Mouse (Mus musculus): ENCODE measurements around the gene Spocd1.

Gene Spocd1

GRCm38 (mm10) chr4:129918464-129918863 lies 10.6 kb upstream of the Spocd1 start:
- no peak for DNase-seq (ENCODE audit: low read depth)

- DNase-seq (ENCODE audit: low read depth) = no peak
These were observed 10.1 kb upstream of the Spocd1 start for GRCm38 (mm10) chr4:129918901-129919300.

GRCm38 (mm10) chr4:129920542-129921313 lies 8.3 kb upstream of the Spocd1 start:
- DNase-seq (ENCODE audit: low read depth) = no peak

GRCm38 (mm10) chr4:129921314-129921587 lies 7.8 kb upstream of the Spocd1 start:
- DNase-seq (ENCODE audit: low read depth) = no peak

- no peak for DNase-seq (ENCODE audit: low read depth)
These were observed 4.9 kb upstream of the Spocd1 start for GRCm38 (mm10) chr4:129924143-129924542.

- DNase-seq (ENCODE audit: low read depth) = no peak
These were observed 4.4 kb upstream of the Spocd1 start for GRCm38 (mm10) chr4:129924694-129925093.

GRCm38 (mm10) chr4:129926544-129926943 lies 2.5 kb upstream of the Spocd1 start:
- DNase-seq (ENCODE audit: low read depth) = peak; percentile 38

GRCm38 (mm10) chr4:129927091-129927490 lies 2.0 kb upstream of the Spocd1 start:
- no peak for DNase-seq (ENCODE audit: low read depth)

- DNase-seq (ENCODE audit: low read depth) = peak; percentile 89
These were observed 811 bp upstream of the Spocd1 start for GRCm38 (mm10) chr4:129928124-129928751.

GRCm38 (mm10) chr4:129933696-129934095 lies 4.6 kb downstream of the Spocd1 start:
- DNase-seq (ENCODE audit: low read depth) = no peak

GRCm38 (mm10) chr4:129934177-129934855 lies 5.3 kb downstream of the Spocd1 start:
- DNase-seq (ENCODE audit: low read depth) = no peak

GRCm38 (mm10) chr4:129951359-129951821 lies 22.3 kb downstream of the Spocd1 start:
- no peak for DNase-seq (ENCODE audit: low read depth)

- DNase-seq (ENCODE audit: low read depth) = no peak
These were observed 23.3 kb downstream of the Spocd1 start for GRCm38 (mm10) chr4:129952241-129952810.

- no peak for DNase-seq (ENCODE audit: low read depth)
These were observed 25.5 kb downstream of the Spocd1 start for GRCm38 (mm10) chr4:129954527-129954926.

- peak; percentile 75 for DNase-seq (ENCODE audit: low read depth)
These were observed 31.3 kb downstream of the Spocd1 start for GRCm38 (mm10) chr4:129960180-129960944.

- no peak for DNase-seq (ENCODE audit: low read depth)
These were observed 36.2 kb downstream of the Spocd1 start for GRCm38 (mm10) chr4:129965294-129965693.

- no peak for DNase-seq (ENCODE audit: low read depth)
These were observed 37.2 kb downstream of the Spocd1 start for GRCm38 (mm10) chr4:129966201-129966600.

GRCm38 (mm10) chr4:129967024-129968014 lies 38.3 kb downstream of the Spocd1 start:
- DNase-seq (ENCODE audit: low read depth) = no peak

GRCm38 (mm10) chr4:129970168-129970567 lies 41.1 kb downstream of the Spocd1 start:
- DNase-seq (ENCODE audit: low read depth) = no peak

- no peak for DNase-seq (ENCODE audit: low read depth)
These were observed 41.8 kb downstream of the Spocd1 start for GRCm38 (mm10) chr4:129970861-129971260.

GRCm38 (mm10) chr4:129971989-129972388 lies 42.9 kb downstream of the Spocd1 start:
- DNase-seq (ENCODE audit: low read depth) = no peak

Data from induced T-regulatory cell, adult 2 months (primary cell).